Mouse (Mus musculus) hindbrain, embryonic 12.5 days (tissue): ENCODE measurements around the gene Vwa7. TPM values are rescaled to one million over a fixed set of nuclear protein-coding genes. Genes with fewer than 3 reads are reported as not detected.
A peak's percentile ranks its signal among the peaks of the same experiment; 100 is the strongest.
"Not testable (repeated sequence)": the region's sequence is repeated elsewhere in the genome, so short reads cannot be mapped to it uniquely, and the experiment has no call there.

Experiments used
- ATAC-seq: fragments of 200-750 bp; cut with Nextera tagmentation; 2 replicates; pipeline ENCODE4 v1.8.0; 2017; ENCODE audit warnings: moderate TSS enrichment; ENCODE audit not compliant: low FRiP score
- H3K27ac ChIP-seq: fragments of 300-500 bp; sonication (generic); 2 replicates; pipeline ENCODE4 v1.5.1; 2016; ENCODE audit warnings: mild to moderate bottlenecking
- H3K27me3 ChIP-seq: fragments of 300-500 bp; sonication (generic); 2 replicates; pipeline ENCODE4 v1.6.1; 2016; ENCODE audit warnings: mild to moderate bottlenecking
- H3K36me3 ChIP-seq: fragments of 300-500 bp; sonication (generic); 2 replicates; pipeline ENCODE4 v1.6.1; 2016; ENCODE audit warnings: mild to moderate bottlenecking
- H3K4me1 ChIP-seq: fragments of 300-500 bp; sonication (generic); 2 replicates; pipeline ENCODE4 v1.6.1; 2016
- H3K4me2 ChIP-seq: fragments of 300-500 bp; sonication (generic); replicated peaks from 2 replicates; pipeline ENCODE4 v1.6.1; 2016; ENCODE audit warnings: mild to moderate bottlenecking
- H3K4me3 ChIP-seq: fragments of 300-500 bp; sonication (generic); 2 replicates; pipeline ENCODE4 v1.5.1; 2016; ENCODE audit warnings: mild to moderate bottlenecking
- H3K9ac ChIP-seq: fragments of 300-500 bp; sonication (generic); 2 replicates; pipeline ENCODE4 v1.6.1; 2016; ENCODE audit warnings: mild to moderate bottlenecking, moderate library complexity
- H3K9me3 ChIP-seq: fragments of 300-500 bp; sonication (generic); replicated peaks from 2 replicates; pipeline ENCODE4 v1.6.1; 2016; ENCODE audit warnings: mild to moderate bottlenecking
- WGBS: fragments of 180-500 bp; shearing (Covaris S2); methylation state at CpG from one replicate; pipeline ENCODE4 v1.1.7; 2016; 5-methylcytosine and 5-hydroxymethylcytosine counted together
- polyA plus RNA-seq: library from polyadenylated mRNA; unstranded; fragments of >200 nt; fragmentation: Nextera tagmentation; extraction: Ambion mirVana; gene quantifications from 2 replicates; pipeline ENCODE4 v1.2.1, GENCODE M21; 2016

Gene Vwa7
- polyA plus RNA-seq, result 0.12 and 0.20 TPM in 2 replicates

DNA sequence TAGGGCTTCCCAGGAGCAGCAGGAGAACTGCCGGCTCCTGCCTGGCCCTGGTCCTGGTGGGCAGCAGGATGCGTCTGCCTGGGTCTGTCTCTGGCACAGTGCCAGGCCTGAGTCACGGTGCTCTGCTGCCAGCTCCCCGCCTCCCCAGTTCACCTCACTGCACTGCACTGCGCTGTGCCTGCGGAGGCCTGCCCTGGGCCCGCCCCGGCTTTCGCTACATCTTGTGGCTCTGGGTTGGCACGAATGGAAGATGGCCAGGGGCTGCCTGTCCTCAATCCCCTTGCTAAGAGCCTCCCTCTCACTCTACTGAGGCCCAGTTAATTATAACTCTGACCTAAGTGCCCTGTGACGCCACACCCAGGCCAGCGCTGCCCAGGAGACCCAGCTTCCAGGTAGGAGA lies at the start of gene Vwa7:
TSS of gene Vwa7 (plus strand) at position 204 of the 400 bp plus-strand sequence.
- Histone ChIP-seq H3K36me3 (peaks cover 63% of the 10 kb centered on the region), H3K4me2 (0 out of 2 replicates have a peak within 1 kb of the TSS, but pooled peaks have one; percentile 2), H3K9me3 (no peaks in the 10 kb centered on the region), H3K27me3 (no peaks in the 10 kb centered on the region), H3K4me1 (peaks cover 9% of the 10 kb centered on the region), H3K4me3 (no peak within 1 kb of the TSS), H3K27ac (peak within 1 kb of the TSS; percentile 23; the same call in 1 of the 2 replicates), H3K9ac (no peak within 1 kb of the TSS; the same call in 1 of the 2 replicates)
- ATAC-seq, result peak; percentile 44; the same call in 1 of the 2 replicates
- WGBS, result 66% methylated on average over 12 of the region's 12 CpGs

DNA sequence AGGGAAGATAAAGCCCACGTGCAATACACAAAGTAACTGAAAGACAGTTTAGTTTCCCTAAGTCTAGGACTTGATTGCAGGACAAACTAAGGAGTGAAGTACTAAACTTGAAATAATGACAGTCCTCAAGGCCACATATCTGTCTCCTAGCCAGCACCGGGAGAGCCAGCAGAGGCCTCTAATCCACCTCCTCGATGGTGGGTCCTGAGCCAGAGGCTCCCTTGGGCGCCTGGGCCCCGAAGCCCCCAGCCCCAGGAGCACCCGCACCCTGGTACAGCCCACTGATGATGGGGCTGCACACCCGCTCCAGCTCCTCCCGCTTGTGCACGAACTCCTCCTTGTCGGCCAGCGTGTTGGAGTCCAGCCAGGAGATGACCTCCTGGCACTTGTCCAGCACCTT lies 46.6 kb upstream of the Vwa7 start, which contains the start of gene Gm20481:
TSS of gene Gm20481 (plus strand) at position 91 of the 400 bp plus-strand sequence.
- not testable (repeated sequence) for H3K4me1 ChIP-seq, H3K4me3 ChIP-seq, ATAC-seq, H3K9me3 ChIP-seq, H3K4me2 ChIP-seq, H3K27ac ChIP-seq, H3K9ac ChIP-seq, H3K36me3 ChIP-seq
- peaks cover 47% of the 10 kb centered on the region for H3K27me3 ChIP-seq
- WGBS, result 71% methylated on average over 7 of the region's 11 CpGs

DNA sequence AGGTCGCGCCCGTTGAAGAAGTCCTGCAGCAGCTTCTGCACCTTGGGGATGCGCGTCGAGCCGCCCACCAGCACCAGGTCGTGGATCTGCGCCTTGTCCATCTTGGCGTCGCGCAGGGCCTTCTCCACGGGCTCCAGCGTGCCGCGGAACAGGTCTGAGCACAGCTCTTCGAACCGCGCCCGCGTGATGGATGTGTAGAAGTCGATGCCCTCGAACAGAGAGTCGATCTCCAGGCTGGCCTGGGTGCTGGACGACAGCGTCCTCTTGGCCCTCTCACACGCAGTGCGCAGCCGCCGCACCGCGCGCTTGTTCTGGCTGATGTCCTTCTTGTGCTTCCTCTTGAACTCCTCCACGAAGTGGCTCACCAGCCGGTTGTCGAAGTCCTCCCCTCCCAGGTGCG lies 45.5 kb upstream of the Vwa7 start:
- not testable (repeated sequence) for ATAC-seq, H3K9me3 ChIP-seq, H3K27ac ChIP-seq, H3K4me1 ChIP-seq, H3K4me2 ChIP-seq, H3K9ac ChIP-seq, H3K4me3 ChIP-seq, H3K36me3 ChIP-seq
- 47% methylated on average over 21 of the region's 37 CpGs for WGBS
- H3K27me3 ChIP-seq, result peaks cover 46% of the 10 kb centered on the region

DNA sequence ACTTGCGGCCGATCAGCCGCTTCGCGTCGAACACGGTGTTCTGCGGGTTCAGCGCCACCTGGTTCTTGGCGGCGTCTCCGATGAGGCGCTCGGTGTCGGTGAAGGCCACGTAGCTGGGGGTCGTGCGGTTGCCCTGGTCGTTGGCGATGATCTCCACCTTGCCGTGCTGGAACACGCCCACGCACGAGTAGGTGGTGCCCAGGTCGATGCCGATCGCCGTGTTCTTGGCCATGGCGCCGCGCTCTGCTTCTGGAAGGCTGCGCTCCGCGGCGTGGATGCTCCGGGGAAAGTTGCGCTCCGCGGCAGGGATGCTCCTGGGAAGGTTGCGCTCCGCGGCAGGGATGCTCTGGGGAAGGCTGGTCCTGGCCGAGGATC lies 44.7 kb upstream of the Vwa7 start:
- peaks cover 46% of the 10 kb centered on the region for H3K27me3 ChIP-seq
- 1% methylated on average over 25 of the region's 43 CpGs for WGBS
- H3K9me3 ChIP-seq, H3K4me1 ChIP-seq, H3K36me3 ChIP-seq, H3K27ac ChIP-seq, H3K9ac ChIP-seq: not testable (repeated sequence)
- H3K4me2 ChIP-seq, result peak overlapping the region; percentile 74
- ATAC-seq, result peak; percentile 53
- peak overlapping the region; percentile 37 for H3K4me3 ChIP-seq

DNA sequence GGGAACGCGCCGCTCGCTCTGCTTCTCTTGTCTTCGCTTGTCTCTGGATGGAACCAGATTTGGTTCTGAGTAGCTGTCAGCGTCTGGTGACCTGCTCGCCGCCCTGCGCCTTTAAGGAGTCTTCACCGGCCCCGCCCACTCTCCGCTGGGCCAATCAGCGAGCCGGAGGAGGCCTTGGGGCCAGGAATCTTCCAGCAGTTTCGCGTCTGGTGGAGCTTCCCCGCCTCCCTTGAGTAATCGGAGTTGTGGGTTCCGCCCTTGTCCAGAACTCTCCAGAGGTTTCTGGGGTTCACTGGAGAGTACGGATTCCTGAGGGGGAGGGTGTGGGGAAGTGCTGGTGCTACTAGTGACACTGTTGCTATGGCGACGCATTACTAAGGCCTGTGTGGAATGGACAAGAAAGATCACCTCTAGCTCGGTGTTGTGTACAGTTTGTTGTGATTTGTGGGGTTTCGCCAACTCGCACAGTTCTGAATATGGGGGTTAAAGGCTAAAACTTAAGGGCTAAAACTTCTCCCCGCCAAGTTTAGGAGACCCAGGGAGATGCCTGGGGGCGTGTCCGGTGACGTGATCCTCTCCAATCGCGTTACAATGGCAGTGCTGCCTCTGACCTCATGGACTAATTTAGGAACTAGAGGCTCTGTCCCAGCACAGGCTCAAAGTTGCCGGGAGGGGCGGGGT lies 44.2 kb upstream of the Vwa7 start, which contains the start of the genes Hspa1a and Hspa1l:
TSS of gene Hspa1a (minus strand) at position 88 of the 681 bp plus-strand sequence.
TSS of gene Hspa1l (plus strand) at position 635 of the 681 bp plus-strand sequence.
- Histone ChIP-seq H3K9ac (peak within 1 kb of the TSS; percentile 15; the same call in 1 of the 2 replicates), H3K4me3 (peak within 1 kb of the TSS; percentile 37), H3K4me2 (peak within 1 kb of the TSS; percentile 74), H3K27me3 (peaks cover 46% of the 10 kb centered on the region)
- not testable (repeated sequence) for H3K9me3 ChIP-seq, H3K36me3 ChIP-seq, H3K4me1 ChIP-seq, H3K27ac ChIP-seq
- peak; percentile 93 for ATAC-seq
- under 1% methylated on average over 33 of the region's 33 CpGs for WGBS

DNA sequence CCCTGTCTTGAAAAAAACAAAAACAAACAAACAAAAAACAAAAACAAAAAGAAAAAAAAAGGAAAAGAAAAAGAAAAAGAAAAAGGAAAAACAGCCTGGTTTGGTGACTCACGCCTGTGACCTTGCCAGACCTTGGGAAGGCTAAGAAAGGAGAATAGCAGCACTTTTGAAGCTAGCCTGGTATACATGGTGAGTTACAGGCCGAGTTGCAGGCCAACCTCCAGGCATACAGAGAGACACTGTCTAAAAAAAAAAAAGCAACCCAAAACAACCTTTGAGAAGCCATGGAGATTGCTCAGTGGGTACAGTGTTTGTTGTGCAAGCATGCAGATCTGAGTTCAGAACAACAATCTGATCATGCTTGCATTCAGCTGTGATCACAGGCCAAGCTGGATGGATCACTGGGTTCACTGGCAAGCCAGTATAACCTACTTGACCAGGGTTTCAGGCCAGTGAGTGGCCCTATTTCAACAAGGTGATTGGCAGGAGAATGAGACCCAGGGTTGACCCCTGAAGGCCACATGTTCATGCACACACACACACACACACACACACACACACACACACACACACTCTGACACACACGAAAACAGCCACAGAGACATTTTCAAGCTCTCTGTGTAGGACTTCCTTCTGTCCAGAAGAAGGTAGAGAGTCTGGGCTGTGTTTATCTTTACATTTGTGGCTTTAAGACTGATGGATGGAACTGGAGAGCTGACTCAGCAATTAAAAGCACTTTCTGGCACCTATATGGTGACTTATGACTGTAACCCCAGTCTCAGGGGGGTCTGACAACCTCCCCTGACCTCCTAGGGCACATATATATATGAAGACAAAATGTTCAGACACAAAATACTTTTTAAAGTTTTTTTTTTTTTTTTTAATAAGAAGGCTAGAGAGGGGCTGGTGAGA lies 40.5 kb upstream of the Vwa7 start:
- Histone ChIP-seq H3K4me2 (no peak overlapping the region), H3K27ac (no peak overlapping the region), H3K9ac (no peak overlapping the region), H3K36me3 (no peaks in the 10 kb centered on the region), H3K9me3 (no peaks in the 10 kb centered on the region), H3K4me3 (no peak overlapping the region), H3K4me1 (peaks cover 7% of the 10 kb centered on the region), H3K27me3 (peaks cover 14% of the 10 kb centered on the region)
- ATAC-seq, result no peak
- 84% methylated on average over 3 of the region's 3 CpGs for WGBS

DNA sequence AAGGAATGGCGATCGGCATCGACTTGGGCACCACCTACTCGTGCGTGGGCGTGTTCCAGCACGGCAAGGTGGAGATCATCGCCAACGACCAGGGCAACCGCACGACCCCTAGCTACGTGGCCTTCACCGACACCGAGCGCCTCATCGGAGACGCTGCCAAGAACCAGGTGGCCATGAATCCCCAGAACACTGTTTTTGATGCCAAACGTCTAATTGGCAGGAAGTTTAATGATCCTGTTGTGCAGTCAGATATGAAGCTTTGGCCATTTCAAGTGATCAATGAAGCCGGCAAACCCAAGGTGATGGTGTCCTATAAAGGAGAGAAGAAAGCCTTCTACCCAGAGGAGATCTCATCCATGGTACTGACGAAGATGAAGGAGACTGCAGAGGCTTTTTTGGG lies 39.4 kb upstream of the Vwa7 start:
- ATAC-seq, result no peak
- no peak overlapping the region for H3K9ac ChIP-seq
- no peak overlapping the region for H3K4me2 ChIP-seq
- WGBS, result 93% methylated on average over 20 of the region's 20 CpGs
- no peak overlapping the region for H3K27ac ChIP-seq
- H3K4me3 ChIP-seq, result no peak overlapping the region
- no peaks in the 10 kb centered on the region for H3K9me3 ChIP-seq
- H3K4me1 ChIP-seq, result peaks cover 10% of the 10 kb centered on the region
- H3K36me3 ChIP-seq, result no peaks in the 10 kb centered on the region
- peaks cover 14% of the 10 kb centered on the region for H3K27me3 ChIP-seq

DNA sequence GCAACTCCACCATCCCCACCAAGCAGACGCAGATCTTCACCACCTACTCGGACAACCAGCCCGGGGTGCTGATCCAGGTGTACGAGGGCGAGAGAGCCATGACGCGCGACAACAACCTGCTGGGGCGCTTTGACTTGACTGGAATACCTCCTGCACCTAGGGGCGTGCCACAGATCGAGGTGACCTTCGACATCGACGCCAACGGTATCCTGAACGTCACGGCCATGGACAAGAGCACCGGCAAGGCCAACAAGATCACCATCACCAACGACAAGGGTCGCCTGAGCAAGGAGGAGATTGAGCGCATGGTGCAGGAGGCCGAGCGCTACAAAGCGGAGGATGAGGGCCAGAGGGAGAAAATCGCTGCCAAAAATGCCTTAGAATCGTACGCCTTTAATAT lies 38.1 kb upstream of the Vwa7 start:
- H3K36me3 ChIP-seq, result no peaks in the 10 kb centered on the region
- H3K4me3 ChIP-seq, result no peak overlapping the region
- 89% methylated on average over 27 of the region's 27 CpGs for WGBS
- H3K9me3 ChIP-seq, result no peaks in the 10 kb centered on the region
- no peak overlapping the region for H3K27ac ChIP-seq
- ATAC-seq, result no peak
- H3K9ac ChIP-seq, result no peak overlapping the region
- H3K27me3 ChIP-seq, result peaks cover 9% of the 10 kb centered on the region
- H3K4me2 ChIP-seq, result no peak overlapping the region
- peaks cover 15% of the 10 kb centered on the region for H3K4me1 ChIP-seq

DNA sequence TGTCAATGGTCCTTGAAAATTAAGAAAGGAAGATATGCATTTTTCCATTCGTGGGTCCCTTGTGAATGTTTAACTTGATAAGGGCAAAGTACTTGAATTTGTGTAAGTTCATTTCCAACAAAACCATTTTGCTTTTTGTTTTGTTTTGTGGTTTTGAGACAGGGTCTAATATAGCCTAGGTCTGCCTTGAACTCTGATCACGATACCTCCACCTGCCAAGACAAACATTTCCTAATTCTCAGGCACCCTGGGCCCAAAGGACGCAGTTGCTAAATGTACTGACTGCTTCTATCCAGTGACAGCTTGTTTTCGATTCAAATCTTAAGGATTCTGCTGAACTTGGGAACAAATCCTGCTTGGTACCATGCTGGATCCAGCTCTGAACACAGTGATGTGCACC lies 36.7 kb upstream of the Vwa7 start:
- Histone ChIP-seq H3K4me1 (peaks cover 15% of the 10 kb centered on the region), H3K27me3 (no peaks in the 10 kb centered on the region), H3K27ac (no peak overlapping the region), H3K36me3 (no peaks in the 10 kb centered on the region), H3K9ac (no peak overlapping the region), H3K4me2 (no peak overlapping the region), H3K4me3 (no peak overlapping the region), H3K9me3 (no peaks in the 10 kb centered on the region)
- ATAC-seq, result no peak
- 96% methylated on average over 4 of the region's 4 CpGs for WGBS

DNA sequence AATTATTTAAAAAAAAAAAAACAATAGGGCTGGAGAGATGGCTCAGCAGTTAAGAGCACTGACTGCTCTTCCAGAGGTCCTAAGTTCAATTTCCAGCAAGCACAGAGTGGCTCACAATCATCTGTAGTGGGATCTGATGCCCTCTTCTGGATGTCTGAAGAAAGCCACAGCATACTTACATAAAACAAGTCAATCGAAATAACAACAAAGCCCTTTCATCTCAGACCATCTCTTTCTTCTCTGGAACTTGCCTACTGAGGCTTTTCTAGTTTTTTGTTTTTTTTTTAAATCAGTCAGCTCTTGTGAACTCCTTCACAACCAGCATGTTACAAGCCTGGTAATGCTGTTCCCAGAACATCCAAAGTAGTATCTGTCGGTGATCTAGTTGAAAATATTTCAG lies 35.7 kb upstream of the Vwa7 start:
- Histone ChIP-seq H3K36me3 (peaks cover 8% of the 10 kb centered on the region), H3K9ac (peak overlapping the region; percentile 84), H3K27ac (0 out of 2 replicates have a peak overlapping the region, but pooled peaks have one; percentile 96), H3K27me3 (no peaks in the 10 kb centered on the region), H3K4me1 (peaks cover 15% of the 10 kb centered on the region), H3K9me3 (no peaks in the 10 kb centered on the region), H3K4me3 (peak overlapping the region; percentile 69), H3K4me2 (peak overlapping the region; percentile 82)
- no peak for ATAC-seq
- 15% methylated on average over 2 of the region's 2 CpGs for WGBS

DNA sequence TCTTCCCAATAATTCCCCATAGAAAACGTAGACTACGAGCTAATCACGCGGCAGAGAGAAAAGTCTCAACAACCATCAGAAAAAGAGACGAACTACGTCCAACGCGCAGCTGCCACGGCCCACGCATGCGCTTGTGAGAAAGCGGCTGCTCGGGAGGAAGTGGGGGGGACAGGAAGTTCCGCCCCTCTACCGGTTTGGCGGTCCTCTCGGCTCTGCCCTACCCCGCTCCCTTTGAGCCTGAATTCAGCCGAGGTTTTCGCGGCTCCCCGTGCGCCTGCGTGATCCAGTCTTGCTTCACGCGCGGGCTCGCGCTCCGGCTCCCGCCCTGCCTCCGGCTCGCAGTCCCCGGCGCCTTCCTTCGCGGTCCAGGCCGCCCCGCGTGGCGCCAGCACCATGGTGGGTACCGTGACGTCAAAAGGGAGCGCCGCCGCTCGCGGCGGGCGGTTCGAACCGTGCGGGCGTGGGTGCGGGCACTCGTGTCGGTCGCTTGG lies 34.6 kb upstream of the Vwa7 start, which contains the start of gene Lsm2:
TSS of gene Lsm2 (plus strand) at position 173 of the 491 bp plus-strand sequence.
- ATAC-seq, result peak; percentile 93

DNA sequence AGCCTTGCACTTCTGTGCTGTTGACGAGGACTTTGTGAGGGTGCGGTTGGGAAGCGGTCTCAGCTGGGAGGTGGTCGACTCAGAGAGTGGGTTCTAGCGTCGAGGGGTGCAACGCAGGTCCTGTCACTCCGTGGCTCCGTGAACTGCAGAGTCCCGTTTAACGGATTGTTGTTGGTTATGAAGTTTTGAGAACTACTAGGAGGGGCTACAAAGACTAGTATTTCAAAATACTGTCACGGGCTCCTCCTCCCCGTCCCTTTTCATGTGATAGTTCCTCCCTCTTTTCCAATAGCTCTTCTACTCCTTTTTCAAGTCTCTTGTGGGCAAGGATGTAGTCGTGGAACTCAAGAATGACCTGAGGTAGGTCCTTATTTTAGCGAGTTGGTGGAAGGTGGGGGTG lies 34.1 kb upstream of the Vwa7 start:
- H3K27ac ChIP-seq, result peak overlapping the region; percentile 96
- no peaks in the 10 kb centered on the region for H3K9me3 ChIP-seq
- 0% methylated on average over 15 of the region's 15 CpGs for WGBS
- H3K4me2 ChIP-seq, result peak overlapping the region; percentile 82
- peak overlapping the region; percentile 69 for H3K4me3 ChIP-seq
- H3K4me1 ChIP-seq, result peaks cover 15% of the 10 kb centered on the region
- peak overlapping the region; percentile 84 for H3K9ac ChIP-seq
- H3K27me3 ChIP-seq, result no peaks in the 10 kb centered on the region
- H3K36me3 ChIP-seq, result peaks cover 20% of the 10 kb centered on the region
- ATAC-seq, result peak; percentile 29; the same call in 1 of the 2 replicates

More for the DNA sequence above, 34.6 kb upstream of the Vwa7 start, which contains the start of gene Lsm2:
- H3K4me2 ChIP-seq, result peak within 1 kb of the TSS; percentile 82
- peak within 1 kb of the TSS; percentile 84 for H3K9ac ChIP-seq
- H3K4me3 ChIP-seq, result peak within 1 kb of the TSS; percentile 69
- no peaks in the 10 kb centered on the region for H3K27me3 ChIP-seq
- peak within 1 kb of the TSS; percentile 96 for H3K27ac ChIP-seq
- peaks cover 15% of the 10 kb centered on the region for H3K4me1 ChIP-seq
- peaks cover 19% of the 10 kb centered on the region for H3K36me3 ChIP-seq
- H3K9me3 ChIP-seq, result no peaks in the 10 kb centered on the region
- 1% methylated on average over 57 of the region's 58 CpGs for WGBS
